Mouse (Mus musculus): ENCODE measurements around the gene Ddx52.

The Ddx52 gene

GRCm38 (mm10) chr11:83969040-83969439, 27.2 kb downstream of the Ddx52 start:
- no peak for DNase-seq

DNA sequence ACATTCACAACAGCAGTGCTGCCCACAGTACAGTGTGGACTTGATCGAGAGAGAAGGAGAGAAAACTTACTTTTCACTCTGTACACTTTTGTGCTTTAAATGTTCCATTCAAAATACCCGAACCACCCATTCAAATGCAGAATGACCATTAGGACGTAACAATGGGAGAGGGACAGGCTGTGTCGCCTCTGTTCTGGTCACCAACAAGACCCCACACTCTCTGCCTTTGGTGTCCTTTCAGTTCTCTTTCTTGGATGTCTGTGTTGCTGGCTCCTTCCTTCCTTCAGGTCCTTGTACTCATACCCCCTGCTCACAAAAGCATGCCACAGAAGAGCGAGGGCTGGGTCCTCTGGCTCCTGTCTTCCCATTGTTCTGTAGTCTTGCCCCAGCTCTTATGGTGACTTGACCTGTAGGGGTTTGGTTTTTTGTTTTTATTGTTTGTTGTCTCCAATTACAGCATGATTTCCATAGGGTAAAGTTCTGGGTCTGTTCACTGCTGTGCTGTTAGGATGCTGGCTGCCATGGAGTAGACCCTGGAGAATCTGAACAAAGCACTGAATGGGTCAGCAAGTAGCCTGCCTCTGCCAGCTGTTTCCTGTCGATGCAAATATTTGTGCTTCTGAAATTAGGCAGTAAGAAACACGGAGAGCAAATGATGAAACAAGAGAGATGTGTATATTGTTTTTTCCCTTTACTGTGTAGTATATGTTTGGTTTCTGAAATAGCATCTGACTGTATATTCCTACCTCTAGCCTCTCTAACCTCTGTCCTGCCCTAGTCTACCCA, 32.9 kb downstream of the Ddx52 start:
- no peak for DNase-seq

DNA sequence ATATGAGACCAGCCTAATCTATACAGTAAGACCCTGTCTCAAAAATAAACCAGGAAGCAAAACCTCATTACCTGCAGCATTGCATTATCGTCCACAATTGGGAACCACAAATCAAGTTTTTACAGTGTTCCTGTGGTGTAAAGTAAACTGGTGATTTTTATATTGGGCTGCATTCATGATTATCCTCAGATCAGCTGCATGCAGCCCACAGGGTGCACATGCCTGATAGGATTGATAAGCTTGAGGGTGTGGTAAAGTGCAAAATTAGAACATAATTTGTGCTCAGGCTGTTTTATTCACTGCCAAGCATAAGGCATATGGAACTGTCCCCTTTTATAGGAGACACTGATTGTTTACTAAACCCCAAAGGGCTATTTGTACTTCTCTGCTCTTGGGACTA, 33.6 kb downstream of the Ddx52 start:
- no peak for DNase-seq

GRCm38 (mm10) chr11:83976236-83976977, 34.5 kb downstream of the Ddx52 start:
- no peak for DNase-seq

DNA sequence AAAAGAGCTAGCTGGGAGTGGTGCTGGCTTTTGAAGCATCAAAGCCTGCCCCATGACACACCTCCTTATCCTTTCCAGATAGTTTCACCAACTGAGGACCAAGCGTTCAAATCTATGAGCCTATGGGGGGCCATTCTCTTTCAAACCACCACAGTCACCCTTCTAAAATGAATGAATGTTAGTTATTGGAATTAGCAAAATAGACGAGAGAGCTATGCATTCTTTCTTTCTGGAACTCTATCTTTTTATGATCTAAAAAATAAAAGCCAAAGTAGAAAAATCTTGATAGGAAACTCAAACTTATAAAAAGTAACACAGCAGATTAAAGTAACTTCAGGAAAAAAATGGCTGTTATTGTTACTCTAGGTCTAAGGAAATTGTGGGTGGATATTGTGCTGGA, 35.9 kb downstream of the Ddx52 start:
- no peak for DNase-seq

DNA sequence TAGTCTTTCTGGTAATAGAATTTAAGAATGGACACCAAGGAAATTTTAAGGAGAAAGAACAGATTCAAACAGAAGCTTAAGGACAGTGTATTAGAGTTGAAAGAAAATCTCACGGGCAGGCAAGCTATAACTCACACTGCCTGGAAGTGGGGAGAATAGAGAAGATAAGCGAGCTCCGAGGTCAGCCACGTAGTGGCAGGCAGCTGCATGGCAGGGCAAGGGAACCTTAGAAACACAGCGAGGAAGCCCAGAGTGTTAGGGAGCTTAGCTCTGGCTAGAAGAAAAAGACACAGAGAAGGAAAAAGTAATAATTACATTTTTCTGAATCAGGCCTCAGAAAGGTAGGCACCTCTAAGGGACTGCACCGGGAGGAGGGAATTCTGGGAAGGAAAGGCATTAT, 38.1 kb downstream of the Ddx52 start:
- DNase-seq: no peak

DNA sequence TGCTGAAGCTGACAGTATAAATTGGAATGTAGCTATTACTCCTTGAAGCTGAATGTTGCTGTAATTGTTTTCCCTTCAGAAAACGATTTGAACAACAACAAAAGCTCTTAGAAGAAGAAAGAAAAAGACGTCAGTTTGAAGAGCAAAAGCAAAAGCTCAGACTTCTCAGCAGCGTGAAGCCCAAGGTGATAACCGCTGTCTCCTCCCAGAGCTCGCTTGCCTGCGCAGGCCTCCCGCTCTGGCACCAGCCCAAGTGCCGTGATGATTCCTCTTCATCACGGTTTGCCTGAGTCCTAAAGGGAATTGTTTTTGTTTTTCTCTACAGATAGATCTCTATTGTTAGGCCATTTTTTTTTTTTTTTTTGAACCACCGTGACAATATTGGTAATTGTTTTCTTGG, 39.5 kb downstream of the Ddx52 start:
- DNase-seq: no peak

- DNase-seq: no peak
These were observed 49.8 kb downstream of the Ddx52 start for GRCm38 (mm10) chr11:83991701-83992100.

GRCm38 (mm10) chr11:83993428-83993827, 51.6 kb downstream of the Ddx52 start:
- no peak for DNase-seq

DNA sequence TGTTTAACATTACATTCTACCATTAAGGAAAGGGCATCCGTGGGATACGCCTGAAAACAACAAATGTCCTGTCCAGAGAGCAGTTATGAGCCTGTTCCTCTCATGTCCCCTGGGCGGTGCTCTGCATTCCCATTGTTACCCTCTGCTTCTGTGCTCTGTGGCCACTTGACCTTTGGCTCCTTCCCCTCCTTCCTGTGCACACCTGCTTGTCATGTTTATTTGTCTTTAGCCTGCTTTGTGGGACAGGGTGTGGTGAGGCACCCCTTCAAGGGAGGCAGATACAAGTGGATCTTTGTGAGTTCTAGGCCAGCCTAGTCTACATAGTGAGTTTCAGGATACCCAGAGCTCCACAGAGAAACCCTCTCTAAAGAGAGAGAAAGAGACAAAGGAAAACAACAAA, 52.6 kb downstream of the Ddx52 start:
- DNase-seq: no peak

- DNase-seq: no peak
These were observed 53.7 kb downstream of the Ddx52 start for GRCm38 (mm10) chr11:83995535-83995950.

DNA sequence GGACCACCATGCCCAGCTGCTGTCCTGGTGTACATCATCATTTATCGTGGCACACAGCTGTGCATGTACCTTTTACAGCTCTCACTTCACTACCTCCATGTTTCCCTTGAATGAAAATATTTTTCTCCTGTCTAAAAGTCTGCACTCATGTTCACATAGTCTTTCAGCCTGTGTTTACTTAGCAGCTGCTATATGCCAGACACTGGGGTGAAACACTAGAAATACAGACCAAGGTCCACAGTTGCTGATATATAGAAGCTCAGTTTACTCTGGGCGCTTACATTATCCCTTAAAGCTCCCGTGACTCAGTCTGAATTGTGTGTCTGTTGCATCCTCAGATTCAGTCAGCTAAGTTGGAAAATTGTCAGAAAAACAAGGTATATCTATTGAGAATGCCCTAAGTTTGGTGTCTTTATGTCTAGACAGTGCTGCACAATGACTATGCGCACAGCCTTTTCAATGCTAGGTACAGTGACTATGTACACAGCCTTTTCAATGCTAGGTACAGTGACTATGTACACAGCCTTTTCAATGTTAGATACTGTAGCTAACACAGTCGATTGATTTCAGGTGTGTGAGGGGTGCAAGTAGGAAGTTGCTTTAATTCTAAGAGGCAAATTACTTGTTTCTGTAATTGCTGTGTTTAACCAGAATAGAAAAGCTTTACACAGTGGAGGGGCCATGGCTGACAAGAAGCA, 55.5 kb downstream of the Ddx52 start:
- DNase-seq: no peak

GRCm38 (mm10) chr11:83998993-83999392, 57.1 kb downstream of the Ddx52 start:
- DNase-seq: no peak

DNA sequence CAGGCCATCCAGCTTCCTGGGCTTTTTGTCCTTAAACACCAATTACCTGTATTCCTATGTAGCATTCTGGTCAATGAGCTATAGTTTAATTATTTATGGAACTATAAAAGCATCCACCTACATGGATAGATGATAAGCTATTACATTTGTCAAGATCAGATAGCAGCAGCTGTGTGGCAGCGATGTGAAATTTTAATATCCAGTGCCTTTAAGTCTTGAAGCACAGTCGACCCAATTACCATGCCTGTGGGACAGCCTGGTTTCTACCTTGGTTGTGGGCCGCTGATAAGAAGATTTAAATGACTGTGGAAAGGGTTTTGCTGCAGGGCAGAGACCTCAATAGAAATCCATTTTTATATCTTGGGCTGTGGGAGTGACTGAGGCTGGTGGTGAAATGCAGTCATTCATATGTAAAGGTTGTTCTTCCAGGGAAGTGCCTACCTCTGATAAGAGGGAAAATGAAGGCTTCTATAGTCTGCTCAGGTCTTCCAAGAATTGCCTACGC, 57.6 kb downstream of the Ddx52 start:
- no peak for DNase-seq

DNA sequence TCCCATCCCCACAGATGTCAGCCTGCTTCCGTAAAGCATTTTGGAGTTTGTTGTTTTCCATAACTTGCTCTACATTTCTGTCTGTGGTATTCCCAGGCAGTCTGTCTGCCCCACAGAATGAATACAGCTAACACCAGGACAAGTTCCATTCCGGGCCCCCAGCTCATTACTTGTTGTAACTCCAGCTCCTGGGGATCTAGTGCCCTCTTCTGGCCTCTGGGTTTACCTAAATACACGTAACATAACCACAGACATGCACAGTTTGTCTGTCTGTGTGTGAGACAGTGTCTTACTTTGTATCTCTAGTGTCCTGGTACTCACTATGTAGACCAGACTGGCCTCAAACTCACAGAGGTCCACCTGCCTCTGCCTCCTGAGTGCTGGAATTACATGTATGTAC, 59.4 kb downstream of the Ddx52 start:
- no peak for DNase-seq

DNA sequence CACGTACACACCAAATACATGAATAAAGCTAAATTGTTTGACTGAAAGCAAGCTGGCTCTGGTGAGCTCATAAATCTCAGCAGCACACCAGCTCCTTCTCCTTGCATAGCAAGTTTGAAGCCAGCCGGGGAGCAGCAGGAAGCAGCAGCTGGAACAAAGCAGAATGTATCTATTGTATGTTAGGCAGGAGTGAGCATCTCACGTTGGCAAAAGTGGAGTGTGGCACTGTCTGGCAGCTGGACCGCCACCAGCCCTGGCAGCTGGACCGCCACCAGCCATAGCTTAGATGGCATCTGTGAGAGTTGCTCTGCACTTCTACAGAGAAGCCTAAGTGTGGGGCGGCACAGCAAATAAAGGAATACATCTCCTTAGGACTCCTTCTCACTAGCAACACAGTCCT, 62.1 kb downstream of the Ddx52 start:
- DNase-seq: no peak

- no peak for DNase-seq
These were observed 67.1 kb downstream of the Ddx52 start for GRCm38 (mm10) chr11:84009001-84009400.

DNA sequence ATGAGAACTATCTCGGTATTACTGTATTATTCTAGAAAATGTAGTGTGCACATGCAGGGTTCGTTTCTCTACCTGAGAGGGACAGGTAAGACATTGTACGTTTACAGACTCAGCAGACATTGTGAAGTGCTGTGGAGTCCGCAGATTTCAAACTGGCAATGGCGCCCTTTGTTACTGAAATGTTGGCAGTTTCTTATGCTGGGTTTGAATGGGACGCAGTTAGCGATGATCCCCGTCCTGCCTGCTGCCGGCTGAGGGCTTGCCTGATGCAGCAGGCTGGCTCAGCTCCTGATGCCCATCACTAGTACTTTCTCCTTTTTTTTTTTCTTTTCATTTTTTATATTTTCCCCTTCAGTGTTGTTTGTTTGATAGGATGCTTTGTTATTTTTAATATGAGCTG, 68.5 kb downstream of the Ddx52 start:
- DNase-seq: no peak

GRCm38 (mm10) chr11:84011050-84011449, 69.2 kb downstream of the Ddx52 start:
- DNase-seq: no peak

DNA sequence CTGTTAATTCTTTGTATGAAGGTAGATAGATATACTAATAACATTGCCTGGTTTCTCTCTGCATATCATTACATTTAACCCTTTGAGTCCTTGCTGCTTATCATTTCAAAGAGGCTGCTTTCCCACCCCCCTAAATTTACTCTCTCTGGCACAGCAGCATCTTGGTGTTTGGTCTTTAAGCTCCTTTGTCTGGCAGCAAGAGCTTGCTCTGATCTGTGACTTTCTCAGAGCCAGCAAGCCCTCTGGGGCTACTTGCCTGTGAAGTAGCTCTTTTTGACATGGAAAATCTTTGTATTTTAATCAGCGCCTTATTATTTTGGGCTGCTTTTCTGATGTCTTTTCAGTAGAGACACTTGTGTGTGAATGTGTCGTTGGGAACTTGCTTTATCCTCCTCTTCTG, 69.7 kb downstream of the Ddx52 start:
- DNase-seq: no peak

All from thymus, adult 18-20 months (tissue).